Mouse (Mus musculus): ENCODE results near the gene Pdxp.

- TF ChIP-seq EP300 (IDR thresholded peaks at IDR 0.05; ENCODE audit: low read depth) (no peak), CTCF (IDR thresholded peaks at IDR 0.05; ENCODE audit: low read depth) (no peak)
Measured at GRCm38 (mm10) chr15:78927788-78928457, 14.2 kb downstream of the Pdxp start.

Measured in liver, postnatal 0 days (tissue).